Mouse (Mus musculus) thymus, adult 2 months (tissue): Measurements from ENCODE around the gene Fmo6. TPM values are rescaled to one million over a fixed set of nuclear protein-coding genes. Genes with fewer than 3 reads are reported as not detected.

Experiments used
- DNase-seq: peaks from one replicate; pipeline ENCODE4 v3.0.0; 2021
- H3K27ac ChIP-seq: fragments of 200-500 bp; 2 replicates; pipeline ENCODE4 v1.5.1; 2012; ENCODE audit warnings: low read length, control low read depth; ENCODE audit not compliant: control insufficient read depth, insufficient read depth
- H3K27me3 ChIP-seq: fragments of 200-500 bp; 2 replicates; pipeline ENCODE4 v1.6.1; 2012; ENCODE audit warnings: mild to moderate bottlenecking, low read length, moderate library complexity, mixed read lengths; ENCODE audit not compliant: control insufficient read depth, insufficient read depth
- H3K36me3 ChIP-seq: fragments of 200-500 bp; 2 replicates; pipeline ENCODE4 v1.6.1; 2012; ENCODE audit warnings: mild to moderate bottlenecking, low read length, moderate library complexity; ENCODE audit not compliant: control insufficient read depth, insufficient read depth
- H3K4me1 ChIP-seq: fragments of 200-500 bp; replicated peaks from 2 replicates; pipeline ENCODE4 v1.6.1; 2012; ENCODE audit warnings: low read length; ENCODE audit not compliant: control insufficient read depth, insufficient read depth
- H3K4me3 ChIP-seq: fragments of 200-500 bp; 2 replicates; pipeline ENCODE4 v1.5.1; 2012; ENCODE audit warnings: mild to moderate bottlenecking, low read length, control low read depth, moderate library complexity; ENCODE audit not compliant: control insufficient read depth, insufficient read depth
- CTCF ChIP-seq: fragments of 200-500 bp; IDR thresholded peaks from 2 replicates; pipeline ENCODE4 v1.5.1; 2012; ENCODE audit warnings: mild to moderate bottlenecking, control low read depth, low read length, moderate library complexity, borderline replicate concordance; ENCODE audit not compliant: control insufficient read depth, poor library complexity, insufficient read depth; ENCODE audit errors: extremely low read depth
- POLR2A ChIP-seq: fragments of 200-500 bp; IDR thresholded peaks from 2 replicates; pipeline ENCODE4 v1.6.1; 2012; ENCODE audit warnings: mild to moderate bottlenecking, low read length, control low read depth, moderate library complexity; ENCODE audit not compliant: control insufficient read depth, poor library complexity, insufficient read depth; ENCODE audit errors: extremely low read depth
- whole genome bisulfite sequencing: fragments of 180-500 bp; shearing (Covaris S2); methylation state at CpG from one replicate; pipeline ENCODE4 v1.1.7; 2018; 5-methylcytosine and 5-hydroxymethylcytosine counted together
- polyA plus RNA-seq: library from polyadenylated mRNA; depleted of rRNA; stranded (reverse); fragments of >200 nt; gene quantifications from 2 replicates; pipeline ENCODE4 v1.2.3, GENCODE M21; 2012

Fmo6 gene
- polyA plus RNA-seq, 1 experiment = 0.05 TPM

DNA sequence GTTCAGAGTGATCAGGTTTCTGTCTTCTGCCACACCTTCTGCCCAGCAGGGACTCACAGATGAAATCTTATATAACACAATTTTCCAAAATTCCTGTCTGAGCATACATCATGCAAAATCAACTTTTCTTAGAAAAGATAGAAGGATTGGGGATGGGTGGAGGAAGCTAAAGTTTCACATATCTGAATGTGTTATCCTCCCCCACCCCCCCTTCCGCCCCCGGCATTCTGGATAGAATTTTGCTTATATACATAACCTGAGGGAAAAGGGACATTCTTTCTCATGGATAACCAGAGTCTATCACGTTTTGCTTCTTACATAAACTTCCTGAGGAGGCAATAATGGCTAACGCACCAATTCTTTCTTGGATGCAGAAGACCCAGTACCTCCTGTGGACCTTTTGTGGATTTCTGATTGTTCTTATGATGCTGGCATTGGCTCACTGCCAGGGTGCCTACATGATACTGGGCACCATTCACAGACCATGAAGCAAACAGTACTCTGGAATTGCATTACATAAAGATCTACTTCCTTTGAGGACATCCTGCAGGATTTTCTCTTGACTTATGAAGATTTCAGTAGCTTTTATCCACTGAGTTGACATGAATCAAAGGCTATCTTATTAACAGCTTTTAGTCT, 2.8 kb downstream of the Fmo6 start:
- Histone ChIP-seq H3K4me1 (no peaks in the 10 kb centered on the region; the same call in 1 of the 2 replicates), H3K36me3 (no peaks in the 10 kb centered on the region), H3K27me3 (no peaks in the 10 kb centered on the region), H3K4me3 (no peak overlapping the region), H3K27ac (no peak overlapping the region)
- DNase-seq = no peak
- TF ChIP-seq CTCF (no peak), POLR2A (no peak)
- 89% methylated on average over 4 of the region's 4 CpGs for WGBS

DNA sequence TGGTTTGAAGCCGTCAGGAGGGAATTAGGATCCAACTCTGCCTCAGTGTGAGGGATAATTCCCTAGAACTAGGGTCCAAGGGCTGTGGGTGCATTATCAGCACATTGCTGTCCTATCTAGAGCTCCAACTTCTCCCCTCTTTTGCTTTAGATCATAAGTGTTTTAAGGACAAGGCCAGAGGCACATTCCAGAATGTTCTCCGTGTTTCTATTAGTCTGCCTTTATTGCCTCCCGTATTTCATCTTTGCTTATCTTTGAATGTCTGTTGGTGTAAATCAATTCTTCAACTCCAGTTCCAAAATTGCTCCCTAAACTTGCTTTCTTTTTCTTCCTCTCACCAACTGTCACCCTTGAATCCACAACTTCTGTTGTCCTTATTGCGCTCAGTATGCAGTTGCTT, 4.9 kb downstream of the Fmo6 start:
- Histone ChIP-seq H3K36me3 (no peaks in the 10 kb centered on the region), H3K27ac (no peak overlapping the region), H3K4me3 (no peak overlapping the region), H3K4me1 (no peaks in the 10 kb centered on the region; the same call in 1 of the 2 replicates), H3K27me3 (no peaks in the 10 kb centered on the region)
- WGBS = 97% methylated on average over 4 of the region's 4 CpGs
- DNase-seq = no peak
- no peak for TF ChIP-seq POLR2A
- TF ChIP-seq CTCF = no peak

DNA sequence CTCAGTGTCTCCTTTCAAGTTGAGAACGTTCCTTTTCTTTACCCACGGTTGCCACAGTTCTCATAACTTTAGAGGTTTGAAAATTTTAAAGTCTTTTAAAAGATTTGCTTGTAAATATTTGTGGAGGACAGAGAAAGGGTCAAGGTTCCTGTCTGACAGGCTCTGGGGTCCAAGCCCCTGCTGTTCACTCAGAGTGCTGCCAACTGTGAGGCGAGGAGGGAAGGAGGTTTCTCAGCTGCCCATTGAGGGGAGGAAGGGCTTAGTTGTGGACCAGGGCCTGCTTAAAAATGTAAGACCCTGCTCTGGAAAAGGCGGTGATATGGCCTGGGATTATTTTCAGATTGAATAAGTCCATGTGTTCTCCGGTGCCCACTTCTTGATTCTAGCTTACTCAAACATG, 5.4 kb downstream of the Fmo6 start:
- DNase-seq = no peak
- H3K27ac ChIP-seq = no peak overlapping the region
- no peaks in the 10 kb centered on the region for H3K27me3 ChIP-seq
- no peak for TF ChIP-seq CTCF
- TF ChIP-seq POLR2A = no peak
- H3K4me1 ChIP-seq = no peaks in the 10 kb centered on the region; the same call in 1 of the 2 replicates
- 90% methylated on average over 5 of the region's 5 CpGs for WGBS
- H3K4me3 ChIP-seq = no peak overlapping the region
- H3K36me3 ChIP-seq = no peaks in the 10 kb centered on the region

DNA sequence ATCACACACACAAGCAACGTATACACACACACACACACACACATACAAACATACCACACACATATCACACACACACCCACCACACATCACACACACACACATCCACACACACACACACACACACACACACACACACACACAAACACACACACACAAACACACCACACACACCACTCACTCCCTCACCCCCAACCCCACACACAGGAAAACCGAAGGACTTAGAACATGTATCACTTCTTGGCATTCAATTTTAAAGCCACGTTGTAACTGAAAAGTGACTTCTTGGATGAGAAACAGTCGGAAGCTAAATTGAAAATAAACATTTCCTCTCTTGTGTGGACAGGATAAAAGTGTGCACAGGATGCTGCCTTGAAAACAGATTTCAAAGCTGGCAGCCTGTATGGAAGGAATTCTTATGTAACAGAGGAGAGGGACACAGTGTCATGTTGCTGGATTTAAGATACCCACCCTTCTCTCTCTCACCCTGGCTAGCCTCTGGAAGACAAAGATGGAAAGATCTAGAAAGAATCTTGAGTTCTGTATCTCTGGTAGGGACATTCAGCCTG, 5.9 kb downstream of the Fmo6 start:
- no peak overlapping the region for H3K27ac ChIP-seq
- no peak for DNase-seq
- no peaks in the 10 kb centered on the region for H3K36me3 ChIP-seq
- TF ChIP-seq CTCF (no peak), POLR2A (no peak)
- 74% methylated on average over 4 of the region's 4 CpGs for WGBS
- H3K4me1 ChIP-seq = no peaks in the 10 kb centered on the region; the same call in 1 of the 2 replicates
- H3K4me3 ChIP-seq = no peak overlapping the region
- no peaks in the 10 kb centered on the region for H3K27me3 ChIP-seq

DNA sequence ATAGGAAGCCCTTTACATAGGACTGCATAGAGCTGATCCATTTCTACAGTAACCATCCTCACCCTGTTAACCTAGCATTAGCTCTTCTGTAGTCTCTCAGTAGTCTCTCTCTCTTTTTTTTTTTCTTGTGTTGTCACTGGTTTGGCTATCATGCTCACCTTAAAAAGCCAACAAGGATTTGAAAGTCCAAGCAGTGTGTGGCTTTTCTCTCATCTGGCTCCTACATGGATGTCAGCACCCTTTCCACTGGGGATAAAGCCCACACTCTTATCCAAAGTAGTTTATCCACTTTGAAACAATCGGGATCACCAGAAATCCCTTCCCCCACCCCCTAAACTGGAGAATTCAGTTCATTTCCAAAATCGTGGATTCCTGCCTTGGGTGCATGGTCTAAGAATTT, 6.7 kb downstream of the Fmo6 start:
- no peak for TF ChIP-seq CTCF
- no peak for TF ChIP-seq POLR2A
- no peak for DNase-seq
- Histone ChIP-seq H3K4me3 (no peak overlapping the region), H3K36me3 (no peaks in the 10 kb centered on the region), H3K4me1 (no peaks in the 10 kb centered on the region; the same call in 1 of the 2 replicates), H3K27me3 (no peaks in the 10 kb centered on the region), H3K27ac (no peak overlapping the region)
- WGBS = 77% methylated on average over 2 of the region's 2 CpGs

DNA sequence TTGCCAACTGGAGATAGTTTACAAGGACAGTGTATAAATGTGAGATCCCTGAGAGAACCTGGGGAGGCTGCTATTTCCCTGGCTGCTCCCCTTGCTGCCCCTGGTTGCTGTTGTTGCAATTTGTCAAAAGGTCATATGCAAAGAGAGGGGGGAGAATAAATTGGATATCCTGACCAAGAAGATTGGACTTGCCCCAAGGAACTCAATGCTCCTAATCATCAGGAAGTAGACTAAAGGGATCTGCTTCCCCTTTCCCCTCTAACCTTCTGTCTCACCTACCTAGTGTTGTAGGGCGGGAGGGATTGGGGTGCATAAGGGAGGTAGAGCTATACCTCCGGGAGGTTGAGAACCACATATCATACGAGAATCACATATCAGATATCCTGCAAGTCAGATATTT, 8.2 kb downstream of the Fmo6 start:
- no peak for DNase-seq
- WGBS = 87% methylated on average over 3 of the region's 3 CpGs
- Histone ChIP-seq H3K27me3 (no peaks in the 10 kb centered on the region), H3K4me1 (no peaks in the 10 kb centered on the region; the same call in 1 of the 2 replicates), H3K4me3 (no peak overlapping the region), H3K36me3 (no peaks in the 10 kb centered on the region), H3K27ac (no peak overlapping the region)
- TF ChIP-seq POLR2A = no peak
- TF ChIP-seq CTCF = no peak
